Mouse (Mus musculus): Measurements from ENCODE around the gene Rcl1. TPM values are rescaled to one million over a fixed set of nuclear protein-coding genes. Genes with fewer than 3 reads are reported as not detected.

The Rcl1 gene
- total RNA-seq, 1 experiment, result 70.5 TPM

DNA sequence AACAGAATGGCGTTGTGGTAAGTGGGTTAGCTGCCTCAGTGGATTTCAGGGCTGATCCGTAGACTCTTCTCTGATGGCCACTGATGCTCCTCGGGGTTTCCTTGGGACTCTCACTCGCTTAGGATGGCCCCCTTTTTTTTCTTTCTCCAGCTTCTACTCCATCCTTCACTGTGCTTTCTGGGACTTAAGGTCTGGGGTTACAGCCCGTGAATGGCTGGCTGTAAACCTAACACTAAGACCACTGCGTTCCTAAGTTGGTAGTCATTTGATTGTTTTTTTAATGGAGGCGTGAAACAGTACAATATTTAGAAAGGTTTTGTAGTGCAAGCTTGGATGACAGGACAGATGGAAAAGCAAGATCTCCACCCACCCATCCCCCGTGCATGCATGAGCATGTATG is 914 bp upstream of the Rcl1 start:
- no peak for DNase-seq (ENCODE audit: low read depth, low spot score)
- H3K4me1 ChIP-seq (ENCODE audit: control insufficient read depth in 2 of 2, insufficient read depth in 2 of 2, low read length in 2 of 2, poor library complexity in 1 of 2), result peaks cover 2 to 8% of the 10 kb centered on the region in 2 experiments; a peak in 1 of 4 replicates
- no peak overlapping the region for H3K27ac ChIP-seq (ENCODE audit: insufficient read depth, low read depth, low read length, poor library complexity, severe bottlenecking)
- no peaks in the 10 kb centered on the region for H3K9me3 ChIP-seq (ENCODE audit: control insufficient read depth, insufficient read depth, low read depth, low read length)
- no peaks in the 10 kb centered on the region for H3K36me3 ChIP-seq (ENCODE audit: control insufficient read depth, insufficient read depth, low read length, poor library complexity, severe bottlenecking)
- H3K9ac ChIP-seq (ENCODE audit: insufficient read depth, low read depth, low read length, poor library complexity, severe bottlenecking), result peak overlapping the region; percentile 93; the same call in 1 of the 2 replicates
- TF ChIP-seq ZC3H11A (IDR thresholded peaks at IDR 0.05; ENCODE audit: borderline replicate concordance, low read depth, low read length) (no peak), CHD2 (IDR thresholded peaks at IDR 0.05; ENCODE audit: low read depth, low read length) (no peak), HCFC1 (IDR thresholded peaks at IDR 0.05; ENCODE audit: borderline replicate concordance, insufficient read depth, low read length) (no peak), MAFK (IDR thresholded peaks at IDR 0.05; ENCODE audit: insufficient read depth, low read depth, low read length) (no peak), ZNF384 (IDR thresholded peaks at IDR 0.05; ENCODE audit: low read depth, low read length) (no peak)
- H3K4me3 ChIP-seq (ENCODE audit: insufficient read depth in 1 of 2, low read depth in 1 of 2, low read length in 2 of 2, poor library complexity in 1 of 2, severe bottlenecking in 1 of 2), result peak overlapping the region; percentile 84 to 90; a peak in 3 of 4 replicates
- in situ Hi-C loops (cut with MboI; ENCODE audit: low sequenced_read_pairs in 2 of 2, unreplicated experiment in 2 of 2), result no loop called here

DNA sequence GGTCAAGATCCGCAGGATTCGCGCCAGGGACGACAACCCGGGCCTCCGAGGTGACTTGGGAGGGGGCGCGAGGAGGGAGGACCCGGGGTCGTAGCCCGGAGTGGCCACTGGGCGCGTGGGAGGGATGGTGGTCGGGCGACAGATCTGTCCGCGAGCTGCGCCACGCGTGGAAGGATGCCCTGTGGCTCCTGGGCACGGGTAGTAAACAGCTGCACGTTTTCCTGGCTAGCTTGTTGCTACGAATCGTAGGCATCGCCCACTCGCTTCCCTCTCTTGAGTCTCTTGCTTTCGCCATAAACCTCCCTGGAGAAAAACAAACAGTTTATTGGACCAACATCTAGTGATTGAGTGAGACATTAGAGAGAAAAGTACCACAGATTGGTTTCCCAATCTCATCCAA is 416 bp downstream of the Rcl1 start:
- no peak for DNase-seq (ENCODE audit: low read depth, low spot score)
- peak overlapping the region; percentile 89 for H3K9ac ChIP-seq (ENCODE audit: insufficient read depth, low read depth, low read length, poor library complexity, severe bottlenecking)
- peak overlapping the region; percentile 27; the same call in 1 of the 2 replicates for H3K27ac ChIP-seq (ENCODE audit: insufficient read depth, low read depth, low read length, poor library complexity, severe bottlenecking)
- in situ Hi-C loops (cut with MboI; ENCODE audit: low sequenced_read_pairs in 2 of 2, unreplicated experiment in 2 of 2), result no loop called here
- TF ChIP-seq ZC3H11A (IDR thresholded peaks at IDR 0.05; ENCODE audit: borderline replicate concordance, low read depth, low read length) (no peak), MAFK (IDR thresholded peaks at IDR 0.05; ENCODE audit: insufficient read depth, low read depth, low read length) (no peak), CHD2 (IDR thresholded peaks at IDR 0.05; ENCODE audit: low read depth, low read length) (no peak), HCFC1 (IDR thresholded peaks at IDR 0.05; ENCODE audit: borderline replicate concordance, insufficient read depth, low read length) (no peak), ZNF384 (IDR thresholded peaks at IDR 0.05; ENCODE audit: low read depth, low read length) (no peak)
- H3K9me3 ChIP-seq (ENCODE audit: control insufficient read depth, insufficient read depth, low read depth, low read length), result no peaks in the 10 kb centered on the region
- peak overlapping the region; percentile 93 to 100 for H3K4me3 ChIP-seq (ENCODE audit: insufficient read depth in 1 of 2, low read depth in 1 of 2, low read length in 2 of 2, poor library complexity in 1 of 2, severe bottlenecking in 1 of 2)
- no peaks in the 10 kb centered on the region for H3K36me3 ChIP-seq (ENCODE audit: control insufficient read depth, insufficient read depth, low read length, poor library complexity, severe bottlenecking)
- peaks cover 2 to 11% of the 10 kb centered on the region in 2 experiments; a peak in 1 of 4 replicates for H3K4me1 ChIP-seq (ENCODE audit: control insufficient read depth in 2 of 2, insufficient read depth in 2 of 2, low read length in 2 of 2, poor library complexity in 1 of 2)

DNA sequence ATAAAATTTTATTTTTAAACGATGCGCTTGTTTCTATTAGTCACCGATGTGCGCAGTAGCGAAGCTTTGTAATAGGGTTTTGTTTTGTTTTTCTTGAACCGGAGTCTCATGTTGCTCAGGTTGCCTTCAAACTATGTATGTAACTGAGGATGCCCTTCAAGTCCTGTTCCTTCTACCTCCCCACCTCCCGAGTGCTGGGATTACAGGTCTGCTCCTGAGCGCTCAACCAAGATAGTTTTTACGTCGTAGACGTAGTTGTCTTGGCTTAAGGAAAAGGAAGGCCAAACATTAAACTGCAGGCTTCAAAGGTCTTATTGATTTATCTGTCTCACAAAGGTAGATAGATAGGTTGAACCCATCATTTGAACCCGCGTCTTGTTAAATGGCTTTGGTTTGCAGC is 923 bp downstream of the Rcl1 start:
- no peak for TF ChIP-seq ZC3H11A (IDR thresholded peaks at IDR 0.05; ENCODE audit: borderline replicate concordance, low read depth, low read length)
- no peak for TF ChIP-seq CHD2 (IDR thresholded peaks at IDR 0.05; ENCODE audit: low read depth, low read length)
- no peak for TF ChIP-seq HCFC1 (IDR thresholded peaks at IDR 0.05; ENCODE audit: borderline replicate concordance, insufficient read depth, low read length)
- TF ChIP-seq MAFK (IDR thresholded peaks at IDR 0.05; ENCODE audit: insufficient read depth, low read depth, low read length), result no peak
- no peak for TF ChIP-seq ZNF384 (IDR thresholded peaks at IDR 0.05; ENCODE audit: low read depth, low read length)
- Histone ChIP-seq H3K9me3 (ENCODE audit: control insufficient read depth, insufficient read depth, low read depth, low read length) (no peaks in the 10 kb centered on the region), H3K36me3 (ENCODE audit: control insufficient read depth, insufficient read depth, low read length, poor library complexity, severe bottlenecking) (no peaks in the 10 kb centered on the region), H3K9ac (ENCODE audit: insufficient read depth, low read depth, low read length, poor library complexity, severe bottlenecking) (peak overlapping the region; percentile 89; the same call in 1 of the 2 replicates), H3K27ac (ENCODE audit: insufficient read depth, low read depth, low read length, poor library complexity, severe bottlenecking) (no peak overlapping the region), H3K4me1 (ENCODE audit: control insufficient read depth in 2 of 2, insufficient read depth in 2 of 2, low read length in 2 of 2, poor library complexity in 1 of 2) (peaks cover 2 to 11% of the 10 kb centered on the region in 2 experiments; a peak in 1 of 4 replicates), H3K4me3 (ENCODE audit: insufficient read depth in 1 of 2, low read depth in 1 of 2, low read length in 2 of 2, poor library complexity in 1 of 2, severe bottlenecking in 1 of 2) (peak overlapping the region; percentile 93 to 100)
- DNase-seq (ENCODE audit: low read depth, low spot score), result no peak
- in situ Hi-C loops (cut with MboI; ENCODE audit: low sequenced_read_pairs in 2 of 2, unreplicated experiment in 2 of 2), result no loop called here

DNA sequence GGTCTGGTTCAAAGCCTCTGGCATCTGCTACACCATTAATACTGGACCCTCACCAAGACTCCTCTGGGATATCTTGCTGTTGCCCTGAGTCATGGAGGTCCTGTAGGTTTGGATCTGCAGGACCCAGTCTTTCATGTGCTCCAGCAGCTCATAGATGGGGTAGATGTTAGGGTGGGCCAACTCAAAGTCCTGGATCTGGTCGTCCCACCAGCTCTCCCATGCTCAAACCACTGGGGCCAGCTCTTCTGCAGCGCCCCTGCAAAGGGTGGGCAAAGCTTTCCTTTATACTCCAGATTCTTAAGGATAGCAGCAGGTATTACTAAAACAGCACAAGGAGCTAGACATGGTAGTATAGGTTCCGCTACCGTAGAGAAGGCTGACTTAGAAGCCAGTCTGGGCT is 4.6 kb downstream of the Rcl1 start:
- Histone ChIP-seq H3K36me3 (ENCODE audit: control insufficient read depth, insufficient read depth, low read length, poor library complexity, severe bottlenecking) (no peaks in the 10 kb centered on the region), H3K27ac (ENCODE audit: insufficient read depth, low read depth, low read length, poor library complexity, severe bottlenecking) (no peak overlapping the region), H3K9me3 (ENCODE audit: control insufficient read depth, insufficient read depth, low read depth, low read length) (no peaks in the 10 kb centered on the region), H3K4me1 (ENCODE audit: control insufficient read depth in 2 of 2, insufficient read depth in 2 of 2, low read length in 2 of 2, poor library complexity in 1 of 2) (peaks cover 2 to 12% of the 10 kb centered on the region in 2 experiments; a peak in 1 of 4 replicates), H3K4me3 (ENCODE audit: insufficient read depth in 1 of 2, low read depth in 1 of 2, low read length in 2 of 2, poor library complexity in 1 of 2, severe bottlenecking in 1 of 2) (no peak overlapping the region), H3K9ac (ENCODE audit: insufficient read depth, low read depth, low read length, poor library complexity, severe bottlenecking) (no peak overlapping the region)
- in situ Hi-C loops (cut with MboI; ENCODE audit: low sequenced_read_pairs in 2 of 2, unreplicated experiment in 2 of 2), result no loop called here
- TF ChIP-seq HCFC1 (IDR thresholded peaks at IDR 0.05; ENCODE audit: borderline replicate concordance, insufficient read depth, low read length) (no peak), ZC3H11A (IDR thresholded peaks at IDR 0.05; ENCODE audit: borderline replicate concordance, low read depth, low read length) (no peak), ZNF384 (IDR thresholded peaks at IDR 0.05; ENCODE audit: low read depth, low read length) (no peak), CHD2 (IDR thresholded peaks at IDR 0.05; ENCODE audit: low read depth, low read length) (no peak), MAFK (IDR thresholded peaks at IDR 0.05; ENCODE audit: insufficient read depth, low read depth, low read length) (no peak)
- no peak for DNase-seq (ENCODE audit: low read depth, low spot score)
